Comparison of ENCODE assay signal across 8 mouse cellular contexts in the genomic region with DNA sequence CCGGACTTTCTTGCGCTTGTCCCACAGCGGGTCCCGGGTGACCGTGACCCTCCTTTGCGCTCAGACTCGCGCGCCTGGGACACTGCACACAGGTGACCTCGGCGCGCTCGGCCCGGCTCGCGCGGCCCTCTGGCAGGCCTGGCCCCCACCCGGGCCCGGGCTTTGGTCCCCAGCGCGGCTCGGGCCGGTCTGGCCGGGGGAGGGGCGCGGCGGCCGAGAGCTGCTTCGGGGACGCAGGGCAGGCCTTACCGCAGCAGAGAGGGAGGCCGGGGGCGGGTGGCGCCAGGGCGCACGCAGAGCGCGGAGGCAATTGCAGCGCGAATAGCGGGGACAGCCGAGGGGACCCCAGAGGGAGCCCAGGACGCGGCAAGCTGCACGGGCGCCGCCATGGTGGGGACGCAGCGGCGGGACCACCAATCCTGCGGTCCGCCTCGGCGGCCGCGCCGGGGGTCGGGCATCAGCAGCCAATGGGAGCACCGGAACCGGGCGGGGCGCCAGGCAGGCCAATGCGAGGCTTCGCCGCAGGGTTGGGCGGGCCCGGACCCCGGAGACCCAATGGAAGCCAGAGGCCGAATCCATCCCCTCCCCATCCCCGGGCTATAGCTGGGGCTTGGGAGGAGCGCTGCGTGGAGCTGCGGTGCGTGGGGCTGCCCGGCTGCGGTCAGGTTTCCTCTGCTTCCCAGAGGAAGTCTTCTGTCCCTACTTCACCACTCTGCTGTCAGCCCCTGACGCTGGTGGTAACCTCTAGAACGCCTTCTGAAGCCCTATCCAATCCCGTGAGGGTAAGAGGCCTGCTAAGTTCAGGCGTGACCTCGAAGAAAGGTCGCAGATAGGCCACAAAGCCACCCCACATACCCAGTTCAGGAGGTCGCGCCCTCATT. TPM values are rescaled to one million over a fixed set of nuclear protein-coding genes. Genes with fewer than 3 reads are reported as not detected.
DNase-seq lines count a peak whose midpoint lies in the region; ATAC-seq lines count a peak whose summit lies in the region.

A gene (minus strand): TSS at position 430 of the 881 bp plus-strand sequence.

- H3K9ac ChIP-seq in intestine, embryonic 14.5 days (ENCODE audit: low read length): peak within 1 kb of the TSS; percentile 79

- peak within 1 kb of the TSS; percentile 79 for H3K4me3 ChIP-seq in intestine, embryonic 14.5 days (ENCODE audit: low read depth, low read length)

- H3K27me3 ChIP-seq in intestine, embryonic 14.5 days (replicated peaks; ENCODE audit: control insufficient read depth, insufficient read depth, low read length): no peaks in the 10 kb centered on the region

- peaks cover 33% of the 10 kb centered on the region for H3K36me3 ChIP-seq in intestine, embryonic 14.5 days (ENCODE audit: control insufficient read depth, insufficient read depth, low read length)

- intact Hi-C loops in left cerebral cortex, postnatal 14 days (cut with DNase I): loop anchor here (5.0 kb wide), 1 partner anchor 37 kb away; no protein-coding TSS in a partner anchor

- peaks cover 12% of the 10 kb centered on the region for H3K4me1 ChIP-seq in intestine, embryonic 14.5 days (replicated peaks; ENCODE audit: control insufficient read depth, insufficient read depth, low read length)

- H3K4me2 ChIP-seq in intestine, embryonic 14.5 days (ENCODE audit: low read length): peak within 1 kb of the TSS; percentile 81

- peak; percentile 99 for ATAC-seq in intestine, embryonic 14.5 days (replicated peaks; ENCODE audit: low FRiP score, low TSS enrichment, low read depth)

- peak within 1 kb of the TSS; percentile 62 for H3K27ac ChIP-seq in intestine, embryonic 14.5 days (ENCODE audit: low read depth)

- under 1% methylated on average over 62 of the region's 84 CpGs for WGBS in intestine, embryonic 14.5 days

- peak; percentile 98 to 99 for DNase-seq in adrenal gland, adult (ENCODE audit: inconsistent age in 2 of 2, low spot score in 1 of 2)
- DNase-seq in embryo, embryonic 10.5 days (ENCODE audit: low spot score): peak; percentile 96
- peak; percentile 98 for DNase-seq in gastrocnemius, postnatal 25 days
- peak; percentile 94 for DNase-seq in intestine, embryonic 14.5 days (ENCODE audit: low spot score)
- peak; percentile 98 to 99 for DNase-seq in left cerebral cortex, postnatal 14 days (ENCODE audit: low spot score in 2 of 2)
- peak; percentile 96 for DNase-seq in mesoderm, embryonic 11.5 days (ENCODE audit: low read depth, low spot score)
- DNase-seq in right cerebral cortex, postnatal 36 days (ENCODE audit: low spot score in 2 of 2): peak; percentile 97
- DNase-seq in yolk sac, embryonic 10.5 days (ENCODE audit: low spot score): peak; percentile 95

- H3K9me3 ChIP-seq in intestine, embryonic 14.5 days (ENCODE audit: control insufficient read depth, low read length): no peaks in the 10 kb centered on the region

RNA-seq across cellular contexts. Expression of the gene that starts here (rescaled TPM):
- 10 to 100 TPM; 65.8 to 74.1 TPM for total RNA-seq in gastrocnemius, postnatal 25 days (2021)
- 4.5 and 4.7 TPM in 2 replicates for polyA plus RNA-seq in intestine, embryonic 14.5 days (2014; fragmentation: Nextera tagmentation; extraction: Ambion mirVana)
- total RNA-seq in left cerebral cortex, postnatal 14 days (2021): 10 to 100 TPM; 41.4 to 45.3 TPM

Comparison
In these comparisons a context has a peak if more than half of its experiments do, and no peak if none do; other contexts are left out.
1. Peak in every context shown above with its lines: DNase-seq, ATAC-seq, H3K4me3 ChIP-seq and H3K27ac ChIP-seq.